Mouse (Mus musculus): ENCODE measurements at regions not wholly inside any gene's neighbourhood (a gene's known extent, or its start where the extent isn't known, plus 50 kb on each side); places are given as distances from the start of the nearest gene placed in this dataset.

DNA sequence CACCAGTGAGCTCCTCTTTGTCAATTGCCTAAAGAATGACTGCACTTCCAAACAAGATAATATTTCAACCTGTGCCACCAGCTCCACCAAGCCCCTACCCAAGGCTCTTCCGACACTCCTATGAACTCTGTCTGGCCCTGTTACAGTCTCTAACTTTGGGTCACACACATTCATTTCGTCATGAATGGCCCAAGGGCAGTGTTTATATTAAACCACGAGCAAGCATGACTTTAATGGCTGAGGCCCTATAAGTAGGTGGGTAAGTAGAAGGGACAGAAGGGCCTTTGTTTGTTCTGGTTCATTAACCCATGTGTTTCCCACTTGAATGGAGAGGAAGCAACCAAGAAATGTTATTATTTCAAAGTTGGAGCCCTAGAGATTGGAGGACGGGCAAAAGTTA is 714.9 kb upstream of the 3110018I06Rik start:
- Histone ChIP-seq H3K9ac (ENCODE audit: low read length) (no peak overlapping the region), H3K9me3 (ENCODE audit: control insufficient read depth, low read length) (no peaks in the 10 kb centered on the region), H3K4me1 (ENCODE audit: control insufficient read depth in 2 of 2, insufficient read depth in 2 of 2, low read length in 2 of 2) (no peaks in the 10 kb centered on the region), H3K27ac (replicated peaks in 1 of 2; ENCODE audit: control insufficient read depth in 1 of 2, insufficient read depth in 1 of 2, low read depth in 2 of 2, low read length in 2 of 2) (no peak overlapping the region), H3K36me3 (ENCODE audit: control insufficient read depth, insufficient read depth, low read length) (no peaks in the 10 kb centered on the region), H3K4me2 (ENCODE audit: low read length) (no peak overlapping the region), H3K4me3 (ENCODE audit: control insufficient read depth in 1 of 2, insufficient read depth in 1 of 2, low read depth in 1 of 2, low read length in 2 of 2) (no peak overlapping the region), H3K27me3 (ENCODE audit: control insufficient read depth, insufficient read depth, low read length) (no peaks in the 10 kb centered on the region)
- no peak for ATAC-seq (ENCODE audit: insufficient number of reproducible peaks, insufficient read depth, low FRiP score, low read depth)
- 78% methylated on average over 4 of the region's 4 CpGs for WGBS

- WGBS: 80% methylated on average over 7 of the region's 7 CpGs
- Histone ChIP-seq H3K4me1 (ENCODE audit: control insufficient read depth in 2 of 2, insufficient read depth in 2 of 2, low read length in 2 of 2) (no peaks in the 10 kb centered on the region), H3K27me3 (ENCODE audit: control insufficient read depth, insufficient read depth, low read length) (no peaks in the 10 kb centered on the region), H3K36me3 (ENCODE audit: control insufficient read depth, insufficient read depth, low read length) (no peaks in the 10 kb centered on the region), H3K27ac (replicated peaks in 1 of 2; ENCODE audit: control insufficient read depth in 1 of 2, insufficient read depth in 1 of 2, low read depth in 2 of 2, low read length in 2 of 2) (no peak overlapping the region), H3K9ac (ENCODE audit: low read length) (no peak overlapping the region), H3K4me3 (ENCODE audit: control insufficient read depth in 1 of 2, insufficient read depth in 1 of 2, low read depth in 1 of 2, low read length in 2 of 2) (no peak overlapping the region), H3K4me2 (ENCODE audit: low read length) (no peak overlapping the region), H3K9me3 (ENCODE audit: control insufficient read depth, low read length) (0 out of 2 replicates have a peak, but pooled peaks cover 5% of the 10 kb centered on the region)
- ATAC-seq (ENCODE audit: insufficient number of reproducible peaks, insufficient read depth, low FRiP score, low read depth): no peak
Observed at GRCm38 (mm10) chr12:106796596-106796995, 691.8 kb upstream of the 3110018I06Rik start.

GRCm38 (mm10) chr12:106819736-106820135 is 668.7 kb upstream of the 3110018I06Rik start:
- Histone ChIP-seq H3K27me3 (ENCODE audit: control insufficient read depth, insufficient read depth, low read length) (no peaks in the 10 kb centered on the region), H3K4me3 (ENCODE audit: control insufficient read depth in 1 of 2, insufficient read depth in 1 of 2, low read depth in 1 of 2, low read length in 2 of 2) (no peak overlapping the region), H3K9me3 (ENCODE audit: control insufficient read depth, low read length) (no peaks in the 10 kb centered on the region), H3K36me3 (ENCODE audit: control insufficient read depth, insufficient read depth, low read length) (no peaks in the 10 kb centered on the region), H3K4me1 (ENCODE audit: control insufficient read depth in 2 of 2, insufficient read depth in 2 of 2, low read length in 2 of 2) (no peaks in the 10 kb centered on the region), H3K4me2 (ENCODE audit: low read length) (no peak overlapping the region), H3K27ac (replicated peaks in 1 of 2; ENCODE audit: control insufficient read depth in 1 of 2, insufficient read depth in 1 of 2, low read depth in 2 of 2, low read length in 2 of 2) (no peak overlapping the region), H3K9ac (ENCODE audit: low read length) (no peak overlapping the region)
- no peak for ATAC-seq (ENCODE audit: insufficient number of reproducible peaks, insufficient read depth, low FRiP score, low read depth)
- 80% methylated on average over 6 of the region's 6 CpGs for WGBS

- Histone ChIP-seq H3K27me3 (ENCODE audit: control insufficient read depth, insufficient read depth, low read length) (no peaks in the 10 kb centered on the region), H3K27ac (replicated peaks in 1 of 2; ENCODE audit: control insufficient read depth in 1 of 2, insufficient read depth in 1 of 2, low read depth in 2 of 2, low read length in 2 of 2) (no peak overlapping the region), H3K4me2 (ENCODE audit: low read length) (no peak overlapping the region), H3K9ac (ENCODE audit: low read length) (no peak overlapping the region), H3K4me1 (ENCODE audit: control insufficient read depth in 2 of 2, insufficient read depth in 2 of 2, low read length in 2 of 2) (no peaks in the 10 kb centered on the region), H3K4me3 (ENCODE audit: control insufficient read depth in 1 of 2, insufficient read depth in 1 of 2, low read depth in 1 of 2, low read length in 2 of 2) (no peak overlapping the region), H3K36me3 (ENCODE audit: control insufficient read depth, insufficient read depth, low read length) (no peaks in the 10 kb centered on the region), H3K9me3 (ENCODE audit: control insufficient read depth, low read length) (no peaks in the 10 kb centered on the region)
- WGBS: 79% methylated on average over 4 of the region's 4 CpGs
- ATAC-seq (ENCODE audit: insufficient number of reproducible peaks, insufficient read depth, low FRiP score, low read depth): no peak
Observed at GRCm38 (mm10) chr12:106822311-106822710, 666.1 kb upstream of the 3110018I06Rik start.

GRCm38 (mm10) chr12:106828542-106828941 is 659.9 kb upstream of the 3110018I06Rik start:
- Histone ChIP-seq H3K4me2 (ENCODE audit: low read length) (no peak overlapping the region), H3K9me3 (ENCODE audit: control insufficient read depth, low read length) (no peaks in the 10 kb centered on the region), H3K36me3 (ENCODE audit: control insufficient read depth, insufficient read depth, low read length) (no peaks in the 10 kb centered on the region), H3K27me3 (ENCODE audit: control insufficient read depth, insufficient read depth, low read length) (no peaks in the 10 kb centered on the region), H3K27ac (replicated peaks in 1 of 2; ENCODE audit: control insufficient read depth in 1 of 2, insufficient read depth in 1 of 2, low read depth in 2 of 2, low read length in 2 of 2) (no peak overlapping the region), H3K9ac (ENCODE audit: low read length) (no peak overlapping the region), H3K4me1 (ENCODE audit: control insufficient read depth in 2 of 2, insufficient read depth in 2 of 2, low read length in 2 of 2) (peaks cover 0 to 7% of the 10 kb centered on the region in 2 experiments; a peak in 2 of 4 replicates), H3K4me3 (ENCODE audit: control insufficient read depth in 1 of 2, insufficient read depth in 1 of 2, low read depth in 1 of 2, low read length in 2 of 2) (no peak overlapping the region)
- ATAC-seq (ENCODE audit: insufficient number of reproducible peaks, insufficient read depth, low FRiP score, low read depth): no peak
- 6% methylated on average over 3 of the region's 3 CpGs for WGBS

DNA sequence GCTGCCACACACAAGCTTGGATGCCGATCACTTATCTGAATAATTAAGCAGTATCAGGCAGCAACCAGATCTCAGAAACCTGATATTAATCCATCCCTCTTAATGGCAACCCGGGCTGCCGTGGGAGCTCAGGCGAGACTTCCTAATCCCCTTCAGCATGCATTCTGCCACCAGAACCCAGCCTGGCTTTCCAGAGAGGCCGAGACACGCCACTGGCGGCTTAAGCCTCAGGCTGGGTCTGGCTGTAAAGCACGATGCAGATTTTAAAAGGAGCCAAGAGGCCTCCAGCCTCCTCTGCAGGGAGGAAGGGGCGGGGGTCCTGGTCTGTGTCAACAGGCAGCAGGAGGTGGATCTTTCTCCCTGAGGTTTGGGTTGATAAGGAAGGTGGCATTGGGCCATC is 659.1 kb upstream of the 3110018I06Rik start:
- H3K4me2 ChIP-seq (ENCODE audit: low read length): 0 out of 2 replicates have a peak overlapping the region, but pooled peaks have one; percentile 0
- no peak overlapping the region for H3K27ac ChIP-seq (replicated peaks in 1 of 2; ENCODE audit: control insufficient read depth in 1 of 2, insufficient read depth in 1 of 2, low read depth in 2 of 2, low read length in 2 of 2)
- no peaks in the 10 kb centered on the region for H3K27me3 ChIP-seq (ENCODE audit: control insufficient read depth, insufficient read depth, low read length)
- no peak for ATAC-seq (ENCODE audit: insufficient number of reproducible peaks, insufficient read depth, low FRiP score, low read depth)
- no peak overlapping the region for H3K4me3 ChIP-seq (ENCODE audit: control insufficient read depth in 1 of 2, insufficient read depth in 1 of 2, low read depth in 1 of 2, low read length in 2 of 2)
- H3K9ac ChIP-seq (ENCODE audit: low read length): no peak overlapping the region
- WGBS: 12% methylated on average over 9 of the region's 9 CpGs
- no peaks in the 10 kb centered on the region for H3K9me3 ChIP-seq (ENCODE audit: control insufficient read depth, low read length)
- H3K4me1 ChIP-seq (ENCODE audit: control insufficient read depth in 2 of 2, insufficient read depth in 2 of 2, low read length in 2 of 2): peaks cover 0 to 7% of the 10 kb centered on the region in 2 experiments; a peak in 2 of 4 replicates
- H3K36me3 ChIP-seq (ENCODE audit: control insufficient read depth, insufficient read depth, low read length): no peaks in the 10 kb centered on the region

DNA sequence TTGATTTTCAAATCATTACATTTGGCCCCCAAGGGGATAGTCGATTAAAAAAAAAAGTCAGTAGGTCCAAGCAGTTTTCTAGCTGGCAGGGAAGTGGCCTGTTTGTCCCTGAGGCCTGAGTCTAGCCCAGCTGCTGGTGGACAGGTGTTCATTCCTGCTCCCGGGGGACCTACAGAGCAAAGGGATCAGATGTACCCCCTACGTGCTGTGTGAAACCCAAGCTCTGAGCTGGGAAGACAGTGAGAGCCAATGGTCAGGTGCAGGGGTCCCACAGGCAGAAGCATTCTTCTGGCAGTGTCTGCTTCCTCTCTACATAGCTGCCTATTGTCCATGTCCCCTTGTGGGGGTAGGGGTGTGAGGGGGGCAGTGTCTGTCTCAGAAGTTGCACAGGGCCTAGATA is 653.2 kb upstream of the 3110018I06Rik start:
- no peak overlapping the region for H3K4me3 ChIP-seq (ENCODE audit: control insufficient read depth in 1 of 2, insufficient read depth in 1 of 2, low read depth in 1 of 2, low read length in 2 of 2)
- H3K36me3 ChIP-seq (ENCODE audit: control insufficient read depth, insufficient read depth, low read length): no peaks in the 10 kb centered on the region
- no peak overlapping the region for H3K9ac ChIP-seq (ENCODE audit: low read length)
- WGBS: 63% methylated on average over 3 of the region's 3 CpGs
- no peak for ATAC-seq (ENCODE audit: insufficient number of reproducible peaks, insufficient read depth, low FRiP score, low read depth)
- no peaks in the 10 kb centered on the region for H3K9me3 ChIP-seq (ENCODE audit: control insufficient read depth, low read length)
- no peak overlapping the region for H3K4me2 ChIP-seq (ENCODE audit: low read length)
- no peak overlapping the region for H3K27ac ChIP-seq (replicated peaks in 1 of 2; ENCODE audit: control insufficient read depth in 1 of 2, insufficient read depth in 1 of 2, low read depth in 2 of 2, low read length in 2 of 2)
- no peaks in the 10 kb centered on the region for H3K4me1 ChIP-seq (ENCODE audit: control insufficient read depth in 2 of 2, insufficient read depth in 2 of 2, low read length in 2 of 2)
- H3K27me3 ChIP-seq (ENCODE audit: control insufficient read depth, insufficient read depth, low read length): no peaks in the 10 kb centered on the region

DNA sequence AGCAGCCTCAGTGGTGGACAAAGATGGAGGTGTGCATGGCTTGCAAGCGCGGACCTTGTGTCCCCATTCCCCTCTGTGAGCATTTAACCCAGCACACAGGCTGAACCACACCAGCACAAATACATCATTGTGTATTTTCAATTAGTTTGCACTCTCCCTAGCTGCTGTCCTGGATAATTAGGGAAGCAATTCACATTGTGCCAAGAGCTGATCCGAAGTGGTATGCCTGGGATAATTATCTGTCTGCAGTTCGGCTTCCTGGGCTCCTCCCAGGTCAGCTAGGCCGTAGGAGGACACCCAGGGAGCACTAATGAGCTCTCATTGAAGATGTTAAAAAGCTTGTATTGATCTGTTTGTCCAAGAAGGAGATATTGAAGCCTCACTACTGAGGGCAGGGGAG is 648.8 kb upstream of the 3110018I06Rik start:
- Histone ChIP-seq H3K9me3 (ENCODE audit: control insufficient read depth, low read length) (no peaks in the 10 kb centered on the region), H3K4me2 (ENCODE audit: low read length) (no peak overlapping the region), H3K27me3 (ENCODE audit: control insufficient read depth, insufficient read depth, low read length) (no peaks in the 10 kb centered on the region), H3K36me3 (ENCODE audit: control insufficient read depth, insufficient read depth, low read length) (no peaks in the 10 kb centered on the region), H3K27ac (replicated peaks in 1 of 2; ENCODE audit: control insufficient read depth in 1 of 2, insufficient read depth in 1 of 2, low read depth in 2 of 2, low read length in 2 of 2) (no peak overlapping the region), H3K9ac (ENCODE audit: low read length) (no peak overlapping the region), H3K4me1 (ENCODE audit: control insufficient read depth in 2 of 2, insufficient read depth in 2 of 2, low read length in 2 of 2) (peaks cover 0 to 2% of the 10 kb centered on the region in 2 experiments; a peak in 1 of 4 replicates), H3K4me3 (ENCODE audit: control insufficient read depth in 1 of 2, insufficient read depth in 1 of 2, low read depth in 1 of 2, low read length in 2 of 2) (no peak overlapping the region)
- no peak for ATAC-seq (ENCODE audit: insufficient number of reproducible peaks, insufficient read depth, low FRiP score, low read depth)
- 61% methylated on average over 5 of the region's 5 CpGs for WGBS
